13 mouse cellular contexts compared by ENCODE assay signal in genomic region chr1:127541931-127542330, GRCm38 (mm10).
A peak's percentile ranks its signal among the peaks of the same experiment; 100 is the strongest.
DNase-seq lines count a peak whose midpoint lies in the region; ATAC-seq lines count a peak whose summit lies in the region.
"Had no signal": no experiment of that assay in that cellular context is flagged by ENCODE, and none has a peak within 500 bp of the region (broad histone marks: within the 10 kb centered on the region; RNA-seq: fewer than 3 reads in every experiment).

No protein-coding gene starts in this region.

- DNase-seq in frontal cortex, postnatal 25 days (ENCODE audit: low spot score in 2 of 2) = no peak
- peak; percentile 36 for DNase-seq in left cerebral cortex, postnatal 4 days
- DNase-seq in left cerebral cortex, adult 11 months (ENCODE audit: low spot score) = no peak
- peak; percentile 93 for DNase-seq in cerebellum, postnatal 25 days
- no peak for DNase-seq in adrenal gland, postnatal 4 days (ENCODE audit: low spot score in 2 of 2)
- DNase-seq in adrenal gland, adult (ENCODE audit: inconsistent age in 2 of 2, low spot score in 1 of 2) = no peak
- DNase-seq in adrenal gland, adult 2 months = no peak
- DNase-seq: adrenal gland, adult 8-10 months; kidney, adult 11 months; thymus, adult 2 months had no signal

- peak; percentile 25; the same call in 1 of the 2 replicates for ATAC-seq in frontal cortex, adult (ENCODE audit: low TSS enrichment)
- ATAC-seq: hindbrain, embryonic 16.5 days; midbrain, embryonic 13.5 days had no signal

- intact Hi-C loops in left cerebral cortex, postnatal 4 days (cut with DNase I) = no loop called here

Comparison
In these comparisons a context has a peak if more than half of its experiments do, and no peak if none do; other contexts are left out.
1. DNase-seq: peak in left cerebral cortex, postnatal 4 days (single experiment) and cerebellum, postnatal 25 days (2 of 2); none in frontal cortex, postnatal 25 days (0 of 2), left cerebral cortex, adult 11 months (single experiment), adrenal gland, postnatal 4 days (0 of 2), adrenal gland, adult (0 of 2) and adrenal gland, adult 2 months (single experiment).